Mouse (Mus musculus): Measurements from ENCODE around the gene Pafah2.

Gene Pafah2

DNA sequence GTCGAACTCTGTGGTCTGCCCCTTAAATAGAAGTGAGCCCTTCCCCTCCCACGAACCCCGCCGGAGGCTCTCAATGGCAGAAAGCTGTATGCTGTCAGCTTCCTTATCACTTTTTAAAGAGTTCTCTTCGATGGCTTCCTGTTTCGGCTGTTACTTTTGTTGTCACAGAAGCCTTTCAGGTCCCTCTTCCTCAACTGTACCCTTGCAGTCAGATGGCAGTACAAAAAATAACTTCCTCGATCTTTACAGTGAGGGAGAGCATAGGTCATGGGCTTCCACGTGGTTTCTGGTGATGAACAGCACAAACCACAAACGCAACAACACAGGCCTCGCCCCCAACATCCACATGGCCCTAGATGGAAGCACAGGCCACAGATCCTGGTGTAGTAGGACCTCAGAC lies 64.2 kb downstream of the Pafah2 start:
- no peak for DNase-seq (ENCODE audit: low read depth, low spot score)

DNA sequence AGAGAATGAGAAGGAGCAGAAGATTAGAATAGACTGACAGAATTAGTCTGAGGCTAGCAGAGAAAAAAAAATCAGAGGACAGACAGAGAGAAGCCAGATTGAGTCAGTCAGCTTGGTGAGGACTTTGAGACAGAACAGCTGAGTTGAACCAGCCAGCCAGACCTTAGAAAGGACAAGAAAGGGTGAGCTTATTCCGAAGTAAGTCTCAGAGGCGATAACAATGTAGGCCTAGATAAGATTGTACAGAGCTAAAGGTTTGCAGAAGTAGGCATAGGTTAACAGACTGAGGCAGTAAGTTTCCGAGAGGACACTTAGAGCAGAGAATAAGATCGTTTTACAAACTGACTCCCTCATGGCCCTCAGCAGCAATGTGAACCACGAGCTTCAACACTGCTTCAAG lies 65.1 kb downstream of the Pafah2 start:
- no peak for DNase-seq (ENCODE audit: low read depth, low spot score)

DNA sequence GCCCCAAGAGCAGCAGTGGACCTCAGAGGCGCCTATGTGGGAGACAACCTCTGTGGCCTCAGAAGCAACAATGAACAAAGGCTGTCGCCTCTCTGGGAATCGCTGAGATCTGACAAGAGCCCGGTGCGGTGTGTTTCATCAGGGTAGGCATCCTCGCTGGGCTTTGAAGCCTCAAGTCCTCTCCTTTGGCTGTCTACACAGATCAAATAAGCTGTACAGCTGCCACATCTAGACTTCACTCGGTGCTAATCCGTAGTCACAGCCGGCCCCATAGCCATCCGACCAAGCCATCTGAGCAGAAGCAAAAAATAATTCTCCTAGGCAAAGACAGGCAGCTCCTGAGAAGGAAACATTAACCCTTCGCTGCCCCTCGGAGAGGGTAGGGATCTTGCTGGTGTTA lies 69.7 kb downstream of the Pafah2 start:
- no peak for DNase-seq (ENCODE audit: low read depth, low spot score)

GRCm38 (mm10) chr4:134466381-134467262 lies 70.5 kb downstream of the Pafah2 start:
- DNase-seq (ENCODE audit: low read depth, low spot score): no peak

DNA sequence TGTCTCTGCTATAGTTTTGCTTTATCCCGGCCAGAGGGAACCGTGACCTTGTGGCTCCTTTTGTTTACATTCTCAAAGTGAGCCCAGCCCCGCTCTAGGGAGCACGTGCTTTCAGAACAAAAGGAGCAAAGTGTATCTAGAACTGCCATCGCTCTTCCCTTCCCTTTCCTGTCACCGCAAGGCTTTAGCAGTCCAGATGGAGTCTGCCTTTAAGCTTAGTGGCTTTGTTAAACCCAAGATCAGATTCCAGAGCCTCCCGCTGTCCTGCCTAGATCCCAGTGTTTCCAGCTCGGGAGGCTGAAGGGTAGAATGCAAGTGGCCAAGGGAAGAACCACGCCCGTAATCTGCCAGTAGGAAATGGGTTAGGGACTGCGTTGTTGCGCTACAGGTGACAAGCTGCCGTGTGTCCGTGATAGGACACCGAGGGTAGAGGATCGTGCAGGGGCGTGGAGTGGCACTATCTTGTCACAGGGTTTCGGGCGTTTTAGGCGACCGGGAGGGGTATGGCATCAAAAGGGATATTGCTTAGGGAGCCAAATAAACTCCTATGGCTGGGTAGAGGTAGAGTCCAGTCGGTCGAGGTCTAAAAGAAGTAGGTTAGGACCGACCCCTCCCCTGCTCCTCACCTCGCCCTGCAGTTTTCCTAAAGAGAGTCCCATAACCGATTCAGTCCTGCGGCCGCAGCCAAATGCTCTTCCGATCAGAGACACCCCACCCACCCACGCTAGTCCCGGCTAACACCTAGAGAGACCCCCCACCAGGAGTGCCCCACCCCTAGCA lies 71.5 kb downstream of the Pafah2 start:
- DNase-seq (ENCODE audit: low read depth, low spot score): peak; percentile 40

DNA sequence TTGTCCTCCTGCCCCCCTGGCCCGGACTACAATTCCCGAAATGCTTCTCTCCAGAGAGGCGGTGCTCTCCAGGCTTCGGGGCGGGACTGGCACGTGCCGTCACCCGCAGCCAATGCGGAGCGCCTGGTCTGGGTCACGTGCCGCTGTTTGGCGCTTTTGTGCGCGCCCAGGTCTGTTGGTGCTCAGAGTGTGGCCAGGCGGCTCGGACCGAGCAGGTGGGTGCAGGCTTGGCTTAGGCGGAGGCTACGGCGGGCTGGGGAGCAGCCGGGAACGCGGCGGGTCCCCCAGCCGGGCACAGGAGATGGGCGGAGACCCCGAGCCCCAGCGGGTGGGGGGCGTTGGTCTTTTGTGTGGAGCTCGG lies 72.1 kb downstream of the Pafah2 start, which contains the start of gene Stmn1:
Gene Stmn1 (plus strand): TSS at position 106 of the 361 bp plus-strand sequence.
- peak; percentile 91 for DNase-seq (ENCODE audit: low read depth, low spot score)

DNA sequence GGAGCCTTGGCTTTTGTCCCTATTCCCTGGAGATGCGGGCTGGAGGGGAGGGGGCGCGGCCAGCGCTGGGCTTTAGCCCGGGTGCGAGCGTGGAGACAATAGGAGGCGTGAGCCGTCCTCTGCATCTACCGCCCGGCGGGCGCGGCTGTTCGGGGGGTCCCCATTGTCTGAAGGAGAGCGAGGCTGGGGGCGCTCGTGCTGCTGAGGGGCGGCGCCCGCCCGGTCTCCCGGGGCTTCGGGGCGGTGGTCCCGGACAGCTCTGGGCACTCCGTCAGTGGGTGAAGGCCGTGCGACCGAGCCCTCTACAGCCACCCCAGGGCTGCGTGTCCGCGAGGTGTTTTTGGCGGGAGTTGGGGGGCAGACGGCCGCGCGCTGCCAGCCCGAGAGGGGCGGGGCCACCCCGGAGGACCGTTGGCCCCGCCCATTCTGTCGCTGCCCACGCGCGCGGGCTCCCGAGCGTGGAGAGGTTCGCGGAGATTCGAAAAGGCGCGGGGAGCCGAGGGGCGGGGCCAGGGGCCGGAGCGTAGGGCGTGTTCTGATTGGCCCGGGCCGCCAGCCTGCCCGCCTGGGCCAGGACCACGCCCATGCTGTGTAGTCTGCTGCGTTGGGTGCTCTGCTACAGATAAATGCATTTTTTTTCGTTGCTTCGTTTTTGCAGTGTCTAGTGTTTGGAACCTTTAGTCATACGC lies 72.6 kb downstream of the Pafah2 start:
- DNase-seq (ENCODE audit: low read depth, low spot score): peak; percentile 71

DNA sequence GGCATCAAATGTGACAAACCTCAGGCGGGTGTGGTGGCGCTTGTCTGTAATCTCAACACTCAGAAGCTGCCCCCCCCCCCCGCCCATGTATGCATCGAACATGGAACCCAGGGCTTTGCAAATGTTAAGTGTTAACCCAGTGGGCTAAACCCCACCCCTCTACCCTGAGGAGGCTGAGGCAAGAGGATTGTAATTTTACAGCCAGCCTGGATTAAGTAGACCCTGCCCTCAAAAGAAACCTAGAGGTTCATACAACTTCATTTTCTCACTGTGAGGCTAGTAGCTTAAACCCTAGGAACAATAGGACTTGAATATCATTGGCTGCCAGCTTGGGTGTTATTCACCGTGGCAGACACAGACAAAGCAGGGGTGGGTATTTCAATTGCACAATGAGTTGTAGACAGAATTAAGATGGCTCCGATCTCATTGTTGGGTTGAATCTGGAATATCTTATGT lies 73.2 kb downstream of the Pafah2 start:
- DNase-seq (ENCODE audit: low read depth, low spot score): no peak

GRCm38 (mm10) chr4:134469985-134470384 lies 73.9 kb downstream of the Pafah2 start:
- DNase-seq (ENCODE audit: low read depth, low spot score): no peak

DNA sequence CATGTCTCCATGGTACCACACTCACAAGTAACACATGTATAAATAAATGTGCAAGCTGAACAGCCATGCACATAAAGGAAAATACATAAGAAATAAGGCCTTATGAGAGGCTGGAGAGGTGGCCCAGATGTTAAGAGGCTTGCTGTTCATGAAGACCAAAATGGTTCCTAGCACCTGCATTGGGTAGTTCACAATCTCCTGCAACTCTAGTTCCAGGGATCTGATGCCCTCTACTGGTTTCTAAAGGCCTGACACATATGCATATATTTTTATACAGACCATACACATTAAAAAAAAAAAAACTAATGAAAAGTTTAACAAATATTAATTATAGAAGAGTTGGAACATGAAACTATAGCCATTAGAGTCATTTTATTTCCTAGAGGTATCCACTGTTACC lies 75.3 kb downstream of the Pafah2 start:
- no peak for DNase-seq (ENCODE audit: low read depth, low spot score)

DNA sequence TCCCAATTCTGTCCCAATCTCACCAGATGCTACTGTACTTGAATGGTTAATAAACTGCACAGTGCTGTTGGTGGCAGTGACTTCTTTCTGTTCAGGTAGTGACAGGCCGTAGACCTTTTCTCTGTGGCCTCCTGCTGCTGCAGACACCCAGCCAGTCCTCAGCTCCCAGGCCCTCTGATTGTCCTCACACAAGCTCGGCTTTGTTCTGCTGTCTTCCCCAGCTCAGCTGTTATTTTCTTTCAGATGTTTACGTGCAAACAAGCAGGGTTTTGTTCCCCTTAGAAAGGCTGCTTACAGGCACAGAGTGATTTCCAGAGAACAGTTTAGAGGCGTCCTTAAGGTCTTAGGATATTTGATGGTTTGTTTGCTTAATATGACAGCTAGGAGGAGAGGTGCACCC lies 77.6 kb downstream of the Pafah2 start:
- no peak for DNase-seq (ENCODE audit: low read depth, low spot score)

- no peak for DNase-seq (ENCODE audit: low read depth, low spot score)
Measured at GRCm38 (mm10) chr4:134474240-134474639, 78.1 kb downstream of the Pafah2 start.

- no peak for DNase-seq (ENCODE audit: low read depth, low spot score)
Measured at GRCm38 (mm10) chr4:134476899-134477298, 80.8 kb downstream of the Pafah2 start.

Data from WW6 (cell line).